Mouse (Mus musculus) hindbrain, embryonic 14.5 days (tissue): Measurements from ENCODE around the gene Serpind1. TPM values are rescaled to one million over a fixed set of nuclear protein-coding genes. Genes with fewer than 3 reads are reported as not detected.

Source experiments
- polyA plus RNA-seq: library from polyadenylated mRNA; unstranded; fragments of >200 nt; fragmentation: Nextera tagmentation; extraction: Ambion mirVana; gene quantifications from 2 replicates; pipeline ENCODE4 v1.2.1, GENCODE M21; 2014

Serpind1 gene
- polyA plus RNA-seq, 1 experiment from 2014 or later = 1.7 TPM

Other genes starting within 250 kb of the Serpind1 start
- 128 and 136 TPM in 2 replicates for gene Ppil2, start 220.1 kb upstream of the Serpind1 start, polyA plus RNA-seq
- gene 2610318N02Rik, start 206.2 kb upstream of the Serpind1 start, polyA plus RNA-seq = 11.8 and 11.9 TPM in 2 replicates
- 24.5 and 25.9 TPM in 2 replicates for gene Sdf2l1, start 199.0 kb upstream of the Serpind1 start, polyA plus RNA-seq
- 47.5 and 49.2 TPM in 2 replicates for gene Ydjc, start 186.8 kb upstream of the Serpind1 start, polyA plus RNA-seq
- gene Ccdc116, start 184.1 kb upstream of the Serpind1 start, polyA plus RNA-seq = 3.6 and 3.7 TPM in 2 replicates
- 278 and 290 TPM in 2 replicates for gene Ube2l3, start 128.7 kb upstream of the Serpind1 start, polyA plus RNA-seq
- 2.0 and 2.2 TPM in 2 replicates for gene Rimbp3, start 122.8 kb upstream of the Serpind1 start, polyA plus RNA-seq
- gene Hic2, start 97.8 kb upstream of the Serpind1 start, polyA plus RNA-seq = 5.1 and 5.5 TPM in 2 replicates
- 36.6 and 45.7 TPM in 2 replicates for gene Tmem191c, start 55.3 kb upstream of the Serpind1 start, polyA plus RNA-seq
- gene Snap29, start 74.6 kb downstream of the Serpind1 start, polyA plus RNA-seq = 10.3 and 10.8 TPM in 2 replicates
- gene Pi4ka, start 74.9 kb downstream of the Serpind1 start, polyA plus RNA-seq = 70.9 and 74.0 TPM in 2 replicates
- 65.0 and 78.5 TPM in 2 replicates for gene Crkl, start 120.6 kb downstream of the Serpind1 start, polyA plus RNA-seq
- gene Aifm3, start 158.2 kb downstream of the Serpind1 start, polyA plus RNA-seq = 5.9 and 6.4 TPM in 2 replicates
- gene Lztr1, start 177.3 kb downstream of the Serpind1 start, polyA plus RNA-seq = 112 and 117 TPM in 2 replicates
- gene Thap7, start 199.8 kb downstream of the Serpind1 start, polyA plus RNA-seq = 52.0 and 58.9 TPM in 2 replicates
- gene Lrrc74b, start 229.9 kb downstream of the Serpind1 start, polyA plus RNA-seq = 0.74 and 0.92 TPM in 2 replicates
- gene P2rx6, start 230.5 kb downstream of the Serpind1 start, polyA plus RNA-seq = 2.5 and 2.8 TPM in 2 replicates